Mouse (Mus musculus): ENCODE results near the gene Ccr1l1.
"Not testable (repeated sequence)": the region's sequence is repeated elsewhere in the genome, so short reads cannot be mapped to it uniquely, and the experiment has no call there.

Ccr1l1 gene

GRCm38 (mm10) chr9:123978308-123978707 lies at the start of gene Ccr1l1:
Gene Ccr1l1, minus strand, starts transcription at chr9:123978408.
- no peak for DNase-seq

- no peak for DNase-seq
These were observed 43.5 kb upstream of the Ccr1l1 start, which contains the start of gene Ccr3 for GRCm38 (mm10) chr9:124021672-124022071. Gene Ccr3, plus strand, starts transcription at chr9:124021972.

DNA sequence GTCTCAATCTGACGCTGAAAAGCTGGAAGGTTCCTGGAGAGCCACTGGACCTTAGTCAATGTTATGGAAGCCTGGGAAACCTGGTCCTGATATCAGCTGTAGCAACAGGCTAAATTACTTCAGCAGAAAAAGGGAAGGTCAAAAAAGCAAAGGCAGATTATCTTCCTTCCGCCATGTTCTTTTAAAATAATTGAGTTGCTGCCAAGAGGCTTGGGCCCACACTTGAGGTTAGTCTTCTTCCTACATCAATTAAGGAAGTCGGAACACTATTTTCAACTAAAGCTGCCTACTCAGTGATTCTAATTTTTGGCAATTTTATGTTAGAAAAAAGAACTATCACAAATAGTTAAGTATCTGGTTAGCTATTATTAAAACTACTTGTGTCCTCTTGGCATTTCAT lies 41.7 kb upstream of the Ccr1l1 start:
- DNase-seq = no peak

DNA sequence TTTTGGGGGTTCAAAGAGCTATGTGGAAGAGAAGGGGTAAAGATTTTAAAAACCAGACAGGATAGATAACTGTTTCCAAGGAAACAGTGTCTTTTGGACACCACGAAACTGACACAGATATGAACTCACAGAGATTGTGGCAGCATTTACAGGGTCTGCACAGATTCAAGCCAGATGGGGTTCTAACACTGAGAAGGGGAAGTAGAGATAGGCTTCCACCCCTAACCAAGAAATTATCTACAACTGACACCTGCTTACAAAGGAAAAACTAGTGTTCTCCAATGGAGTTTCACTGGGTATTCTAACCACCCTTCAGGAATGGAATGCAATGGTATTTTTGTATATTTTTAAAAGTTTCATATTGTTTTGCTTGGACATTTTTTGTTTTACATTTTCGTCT lies 37.8 kb upstream of the Ccr1l1 start:
- DNase-seq = no peak

GRCm38 (mm10) chr9:124014985-124015652 lies 36.9 kb upstream of the Ccr1l1 start:
- DNase-seq = no peak

DNA sequence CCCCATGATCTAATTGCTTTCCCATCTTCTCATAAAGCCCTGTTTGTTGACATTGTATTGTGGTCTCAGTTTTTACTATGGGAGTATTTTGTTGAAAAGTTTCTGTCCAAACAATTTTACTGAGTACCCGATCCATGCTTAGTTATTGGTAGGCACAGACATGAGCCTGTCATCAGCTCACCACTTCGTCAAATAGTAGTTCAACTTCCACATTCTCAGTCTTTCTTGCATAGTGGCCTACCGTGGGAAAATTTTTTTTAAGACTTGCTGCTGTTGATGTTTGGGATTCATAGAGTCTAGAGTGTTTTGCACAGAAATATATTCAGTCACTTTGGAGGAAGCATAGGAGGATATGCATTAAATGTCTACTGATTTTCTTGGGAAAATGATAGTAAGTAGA lies 35.1 kb upstream of the Ccr1l1 start:
- DNase-seq = no peak

DNA sequence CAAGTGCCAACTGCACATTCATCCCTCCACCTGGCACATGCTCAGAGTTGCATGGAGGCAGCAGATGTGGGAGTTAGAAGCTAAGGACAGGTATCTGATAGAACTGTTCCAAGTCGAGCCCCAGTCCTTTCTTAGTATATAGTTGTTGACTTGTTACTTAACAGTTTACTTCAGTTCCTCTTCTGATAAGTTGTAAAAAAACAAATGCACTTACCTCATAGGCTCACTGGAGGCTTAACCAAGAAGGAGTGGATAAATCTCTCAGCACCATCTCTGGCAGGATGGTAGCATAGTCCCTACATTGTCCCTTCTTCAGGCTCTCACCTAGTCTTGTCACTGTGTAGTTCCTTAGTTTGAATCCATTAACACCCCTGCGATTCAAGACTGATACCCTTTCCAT lies 34.5 kb upstream of the Ccr1l1 start:
- no peak for DNase-seq

DNA sequence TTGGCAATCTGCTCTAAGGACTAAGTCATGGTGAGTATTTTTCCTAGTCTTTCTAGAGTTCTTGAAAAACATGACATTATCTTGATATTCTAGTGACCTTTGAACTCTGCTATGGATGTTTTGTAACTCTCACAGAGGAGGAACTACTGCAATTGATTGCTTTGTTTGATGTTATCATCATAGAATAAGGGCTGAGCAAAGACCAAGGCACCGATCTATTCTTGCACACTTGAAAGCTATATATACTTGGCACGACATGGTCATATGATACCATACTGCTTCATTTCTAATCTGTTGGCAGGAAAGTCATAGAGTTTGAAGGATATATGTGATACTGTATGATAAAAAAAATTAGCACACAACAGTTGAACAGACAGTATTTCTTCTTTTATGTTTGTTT lies 21.6 kb upstream of the Ccr1l1 start:
- DNase-seq = no peak

DNA sequence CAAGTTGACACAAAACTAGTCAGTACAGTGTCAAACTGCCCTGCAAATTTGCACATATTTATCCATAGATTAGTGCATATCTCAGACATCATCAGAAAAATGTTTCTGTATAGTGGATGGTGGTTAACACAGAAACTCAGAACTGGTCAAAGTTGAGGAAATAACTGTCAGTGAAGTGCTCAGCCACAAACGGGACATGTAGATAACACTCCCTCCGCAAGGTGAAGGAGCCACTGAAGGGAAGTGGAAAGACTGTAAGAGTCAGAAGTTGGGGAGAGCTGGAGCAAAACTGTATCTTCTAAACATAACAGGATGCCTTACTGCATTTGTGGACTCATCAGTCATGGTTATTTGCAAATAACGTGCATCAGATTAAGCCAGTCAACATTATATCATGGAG lies 19.5 kb upstream of the Ccr1l1 start:
- DNase-seq = no peak

- no peak for DNase-seq
These were observed 13.2 kb upstream of the Ccr1l1 start for GRCm38 (mm10) chr9:123991312-123991906.

GRCm38 (mm10) chr9:123989671-123990070 lies 11.5 kb upstream of the Ccr1l1 start:
- DNase-seq = no peak

GRCm38 (mm10) chr9:123986217-123986616 lies 8.0 kb upstream of the Ccr1l1 start:
- no peak for DNase-seq

DNA sequence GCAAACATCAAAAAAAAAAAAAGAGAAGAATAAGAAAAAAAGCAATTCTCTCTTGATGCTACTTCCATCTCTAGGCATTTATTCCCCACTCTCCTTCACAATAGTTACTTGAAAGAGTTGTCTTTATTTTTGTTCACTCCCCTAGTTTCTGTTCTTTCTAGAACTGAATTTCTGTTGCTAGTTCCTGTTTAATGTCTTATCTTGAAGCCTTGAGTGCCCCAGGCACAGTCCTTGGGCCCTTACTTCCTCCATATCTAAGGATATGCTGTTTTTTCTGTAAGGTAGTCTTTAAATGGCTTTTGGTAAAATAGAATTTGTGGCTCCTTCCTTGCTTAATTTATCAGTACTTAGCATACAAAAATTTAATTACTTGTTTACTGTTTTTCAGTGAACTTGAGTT lies 6.7 kb upstream of the Ccr1l1 start:
- no peak for DNase-seq

GRCm38 (mm10) chr9:123982720-123983119 lies 4.5 kb upstream of the Ccr1l1 start:
- no peak for DNase-seq

- DNase-seq = no peak
These were observed 3.7 kb upstream of the Ccr1l1 start for GRCm38 (mm10) chr9:123981909-123982308.

- not testable (repeated sequence) for DNase-seq
These were observed 2.8 kb upstream of the Ccr1l1 start for GRCm38 (mm10) chr9:123980858-123981475.

- no peak for DNase-seq
These were observed 1.1 kb downstream of the Ccr1l1 start for GRCm38 (mm10) chr9:123976876-123977663.

DNA sequence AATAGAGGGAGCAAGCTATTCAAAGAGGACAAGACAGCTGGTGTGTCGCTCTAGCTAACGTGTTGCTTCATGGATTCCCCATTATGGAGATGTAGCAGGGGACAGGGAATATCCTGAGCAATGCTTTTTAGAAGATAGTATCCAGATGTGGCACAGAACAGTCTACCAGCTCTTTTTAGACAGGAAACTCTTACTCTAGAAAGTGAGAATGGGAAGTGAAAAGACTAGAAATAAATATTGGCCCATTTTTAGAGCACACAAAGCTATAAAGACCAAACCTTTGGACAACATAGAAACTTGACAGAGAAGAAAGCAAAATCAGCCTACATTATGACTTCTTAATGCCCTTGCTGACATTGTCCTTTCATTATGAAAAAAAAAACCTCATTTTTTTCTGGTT lies 2.6 kb downstream of the Ccr1l1 start:
- DNase-seq = no peak

- DNase-seq = no peak
These were observed 9.8 kb downstream of the Ccr1l1 start, which contains the start of gene Ccr1 for GRCm38 (mm10) chr9:123968290-123968912. Gene Ccr1, minus strand, starts transcription at chr9:123968692.

GRCm38 (mm10) chr9:123966858-123967495 lies 11.2 kb downstream of the Ccr1l1 start:
- not testable (repeated sequence) for DNase-seq

DNA sequence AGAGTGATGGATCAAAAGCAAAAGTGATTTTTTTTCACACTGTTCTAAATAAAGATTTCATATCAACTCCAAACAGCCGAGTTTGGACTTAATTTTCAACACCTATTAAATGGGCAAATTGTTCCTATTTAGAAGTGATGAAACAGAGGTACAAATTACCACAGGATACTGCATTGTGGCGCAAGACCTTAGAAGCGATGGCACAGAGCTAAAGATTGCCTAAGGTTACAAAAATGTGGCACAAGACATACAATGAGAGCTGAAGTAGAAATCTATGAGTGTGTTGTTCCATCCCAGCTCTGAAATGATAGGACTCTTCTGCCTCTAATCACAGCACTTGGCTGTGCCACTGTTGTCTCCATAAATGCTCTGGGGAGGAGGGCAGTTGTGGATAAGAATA lies 13.4 kb downstream of the Ccr1l1 start:
- DNase-seq = no peak

GRCm38 (mm10) chr9:123960161-123960560 lies 18.0 kb downstream of the Ccr1l1 start:
- no peak for DNase-seq

Measured in thymus, adult 18-20 months (tissue).